Mouse (Mus musculus) lung, postnatal 14 days (tissue): Measurements from ENCODE around the gene Gm13089.
"Not testable (repeated sequence)": the region's sequence is repeated elsewhere in the genome, so short reads cannot be mapped to it uniquely, and the experiment has no call there.

ENCODE experiments used
- DNase-seq: peaks from one replicate; pipeline ENCODE4 v3.0.0; 2021

Gene Gm13089

GRCm38 (mm10) chr4:143702611-143703010 lies at the start of gene Gm13089:
TSS of gene Gm13089 (minus strand) at chr4:143702711.
- DNase-seq: no peak

- no peak for DNase-seq
Observed at GRCm38 (mm10) chr4:143719155-143719554, 16.6 kb upstream of the Gm13089 start, which contains the start of gene Gm13078. TSS of gene Gm13078 (plus strand) at chr4:143719455.

- not testable (repeated sequence) for DNase-seq
Observed at GRCm38 (mm10) chr4:143657146-143657545, 45.4 kb downstream of the Gm13089 start, which contains the start of gene Gm13088. TSS of gene Gm13088 (minus strand) at chr4:143657246.
